11 mouse cellular contexts compared by ENCODE assay signal in the genomic region with DNA sequence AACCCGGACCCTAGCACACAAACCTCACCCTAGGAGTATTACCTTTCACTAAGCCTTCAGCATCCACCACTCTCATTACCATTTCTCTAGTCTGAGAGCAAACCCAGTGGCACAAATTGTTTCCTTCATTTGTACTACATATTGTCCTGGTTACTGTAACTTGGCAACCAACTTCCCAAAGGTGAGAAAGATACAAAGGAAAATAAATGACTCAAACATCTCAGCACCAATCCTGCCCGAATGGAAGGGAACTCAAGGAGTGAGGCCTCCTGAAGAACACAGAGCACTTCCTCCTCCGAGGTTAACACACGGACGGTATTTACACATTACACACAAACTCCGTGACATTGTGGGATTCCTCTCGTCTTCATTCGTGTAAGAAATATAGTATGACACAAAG. TPM values are rescaled to one million over a fixed set of nuclear protein-coding genes. Genes with fewer than 3 reads are reported as not detected.
DNase-seq lines count a peak whose midpoint lies in the region; ATAC-seq and TF ChIP-seq lines count a peak whose summit lies in the region.
"Had no signal": no experiment of that assay in that cellular context is flagged by ENCODE, and none has a peak within 500 bp of the region (broad histone marks: within the 10 kb centered on the region; RNA-seq: fewer than 3 reads in every experiment).

No protein-coding gene starts in this region.

- no peak for TF ChIP-seq POLR2A in cerebellum, adult 2 months (IDR thresholded peaks at IDR 0.05; ENCODE audit: borderline replicate concordance, insufficient read depth, low read length)

- peak; percentile 35 to 38 for DNase-seq in cerebellum, adult 2 months
- no peak for DNase-seq in cerebellum, adult 9-11 months
- DNase-seq in liver, embryonic 11.5 days (ENCODE audit: low spot score) = no peak
- DNase-seq in hindbrain, postnatal 0 days (ENCODE audit: low spot score) = no peak
- DNase-seq in left cerebral cortex, postnatal 36 days (ENCODE audit: low spot score in 2 of 2) = no peak
- DNase-seq: gastrocnemius, postnatal 14 days; lung, embryonic 14.5 days had no signal

- TF ChIP-seq CTCF in cerebellum, adult 2 months (IDR thresholded peaks at IDR 0.05; ENCODE audit: borderline replicate concordance, insufficient read depth, low read depth, low read length) = no peak
- no peak for TF ChIP-seq CTCF in hindbrain, postnatal 0 days (IDR thresholded peaks at IDR 0.05; ENCODE audit: low read depth)

- no peaks in the 10 kb centered on the region for H3K9me3 ChIP-seq in liver, embryonic 12.5 days (replicated peaks)
- no peaks in the 10 kb centered on the region for H3K9me3 ChIP-seq in liver, embryonic 11.5 days (ENCODE audit: control insufficient read depth, low read length)
- H3K9me3 ChIP-seq in hindbrain, postnatal 0 days (ENCODE audit: low read length) = no peaks in the 10 kb centered on the region
- H3K9me3 ChIP-seq in neural tube, embryonic 15.5 days (replicated peaks) = no peaks in the 10 kb centered on the region
- H3K9me3 ChIP-seq: kidney, embryonic 15.5 days had no signal

- intact Hi-C loops in left cerebral cortex, postnatal 36 days (cut with DNase I) = no loop called here

- H3K4me1 ChIP-seq in cerebellum, adult 2 months (ENCODE audit: control insufficient read depth, insufficient read depth, low read length) = peaks cover 18% of the 10 kb centered on the region; the same call in 1 of the 2 replicates
- peaks cover 76% of the 10 kb centered on the region for H3K4me1 ChIP-seq in liver, embryonic 12.5 days
- H3K4me1 ChIP-seq in liver, embryonic 11.5 days (replicated peaks; ENCODE audit: control insufficient read depth, insufficient read depth, low read length) = peaks cover 49% of the 10 kb centered on the region
- H3K4me1 ChIP-seq in hindbrain, postnatal 0 days (ENCODE audit: insufficient read depth, low read length) = peaks cover 42% of the 10 kb centered on the region
- H3K4me1 ChIP-seq in neural tube, embryonic 15.5 days = peaks cover 55% of the 10 kb centered on the region

- no peak overlapping the region for H3K9ac ChIP-seq in liver, embryonic 12.5 days
- H3K9ac ChIP-seq in liver, embryonic 11.5 days (ENCODE audit: low read depth, low read length) = no peak overlapping the region
- H3K9ac ChIP-seq in hindbrain, postnatal 0 days (replicated peaks; ENCODE audit: low read length) = no peak overlapping the region
- H3K9ac ChIP-seq in neural tube, embryonic 15.5 days (replicated peaks) = no peak overlapping the region
- H3K9ac ChIP-seq: kidney, embryonic 15.5 days; lung, embryonic 14.5 days had no signal

- peaks cover 5% of the 10 kb centered on the region for H3K36me3 ChIP-seq in liver, embryonic 12.5 days
- H3K36me3 ChIP-seq in liver, embryonic 11.5 days (ENCODE audit: control insufficient read depth, insufficient read depth, low read length) = no peaks in the 10 kb centered on the region
- H3K36me3 ChIP-seq in hindbrain, postnatal 0 days (ENCODE audit: insufficient read depth, low read length) = no peaks in the 10 kb centered on the region
- no peaks in the 10 kb centered on the region for H3K36me3 ChIP-seq in neural tube, embryonic 15.5 days
- H3K36me3 ChIP-seq: kidney, embryonic 15.5 days had no signal

- H3K27ac ChIP-seq in cerebellum, adult 2 months (ENCODE audit: insufficient read depth, low read length) = peak overlapping the region; percentile 84; the same call in 1 of the 2 replicates
- no peak overlapping the region for H3K27ac ChIP-seq in liver, embryonic 12.5 days
- H3K27ac ChIP-seq in liver, embryonic 11.5 days (ENCODE audit: low read depth, low read length) = no peak overlapping the region
- H3K27ac ChIP-seq in hindbrain, postnatal 0 days = no peak overlapping the region
- H3K27ac ChIP-seq in neural tube, embryonic 15.5 days (replicated peaks) = no peak overlapping the region
- H3K27ac ChIP-seq: kidney, embryonic 15.5 days had no signal

- no peaks in the 10 kb centered on the region for H3K27me3 ChIP-seq in cerebellum, adult 2 months (ENCODE audit: control insufficient read depth, insufficient read depth, low read length)
- H3K27me3 ChIP-seq in liver, embryonic 12.5 days (replicated peaks) = no peaks in the 10 kb centered on the region
- no peaks in the 10 kb centered on the region for H3K27me3 ChIP-seq in liver, embryonic 11.5 days (replicated peaks; ENCODE audit: control insufficient read depth, insufficient read depth, low read length)
- H3K27me3 ChIP-seq in hindbrain, postnatal 0 days (ENCODE audit: insufficient read depth, low read length) = no peaks in the 10 kb centered on the region
- H3K27me3 ChIP-seq in neural tube, embryonic 15.5 days (replicated peaks) = no peaks in the 10 kb centered on the region
- H3K27me3 ChIP-seq: kidney, embryonic 15.5 days had no signal

- H3K4me2 ChIP-seq in liver, embryonic 12.5 days = 0 out of 2 replicates have a peak overlapping the region, but pooled peaks have one; percentile 12
- H3K4me2 ChIP-seq in liver, embryonic 11.5 days = no peak overlapping the region
- H3K4me2 ChIP-seq in hindbrain, postnatal 0 days (ENCODE audit: low read depth, low read length) = peak overlapping the region; percentile 48
- H3K4me2 ChIP-seq in neural tube, embryonic 15.5 days = peak overlapping the region; percentile 44; the same call in 1 of the 2 replicates
- H3K4me2 ChIP-seq: kidney, embryonic 15.5 days had no signal

- WGBS in cerebellum, adult 2 months = 8% methylated on average over 8 of the region's 8 CpGs
- WGBS in liver, embryonic 12.5 days (ENCODE audit: insufficient replicate concordance) = 30% methylated on average over 8 of the region's 8 CpGs
- WGBS in liver, embryonic 11.5 days = 51% methylated on average over 8 of the region's 8 CpGs
- 21% methylated on average over 8 of the region's 8 CpGs for WGBS in hindbrain, postnatal 0 days
- 42% methylated on average over 8 of the region's 8 CpGs for WGBS in neural tube, embryonic 15.5 days

- peak overlapping the region; percentile 47 for H3K4me3 ChIP-seq in cerebellum, adult 2 months (replicated peaks; ENCODE audit: insufficient read depth, low read depth, low read length)
- H3K4me3 ChIP-seq in liver, embryonic 12.5 days = no peak overlapping the region
- H3K4me3 ChIP-seq in liver, embryonic 11.5 days (ENCODE audit: low read depth, low read length) = no peak overlapping the region
- 0 out of 2 replicates have a peak overlapping the region, but pooled peaks have one; percentile 7 for H3K4me3 ChIP-seq in hindbrain, postnatal 0 days (ENCODE audit: low read length)
- H3K4me3 ChIP-seq in neural tube, embryonic 15.5 days (replicated peaks) = no peak overlapping the region
- H3K4me3 ChIP-seq: kidney, embryonic 15.5 days had no signal

- no peak for ATAC-seq in liver, embryonic 12.5 days
- no peak for ATAC-seq in liver, embryonic 11.5 days (replicated peaks; ENCODE audit: low FRiP score)
- no peak for ATAC-seq in hindbrain, postnatal 0 days
- ATAC-seq in neural tube, embryonic 15.5 days (ENCODE audit: low FRiP score) = no peak
- no peak for ATAC-seq in erythroid progenitor cell, adult 5-6 weeks (replicated peaks; ENCODE audit: low FRiP score, poor library complexity, severe bottlenecking)

RNA-seq across cellular contexts. Expression of gene Arhgap21, which starts 7.4 kb away (rescaled TPM):
- 213 and 231 TPM in 2 replicates for polyA plus RNA-seq in cerebellum, adult 2 months (2012; rRNA removed)
- 10.9 and 12.4 TPM in 2 replicates for polyA plus RNA-seq in liver, embryonic 12.5 days (2016; fragmentation: Nextera tagmentation; extraction: Ambion mirVana)
- 14.2 and 15.3 TPM in 2 replicates for polyA plus RNA-seq in liver, embryonic 11.5 days (2014; fragmentation: Nextera tagmentation; extraction: Ambion mirVana)
- total RNA-seq in hindbrain, postnatal 0 days (2014; rRNA removed) = 65.8 and 76.4 TPM in 2 replicates
- polyA plus RNA-seq in hindbrain, postnatal 0 days (2015; fragmentation: Nextera tagmentation; extraction: Ambion mirVana) = 26.6 and 27.7 TPM in 2 replicates
- 25.7 and 27.6 TPM in 2 replicates for polyA plus RNA-seq in neural tube, embryonic 15.5 days (2015; fragmentation: Nextera tagmentation; extraction: Ambion mirVana)
- total RNA-seq in erythroid progenitor cell, adult 5-6 weeks (2015; ENCODE audit: low replicate concordance) = 103 and 130 TPM in 2 replicates
- 115 and 125 TPM in 2 replicates for total RNA-seq in erythroid progenitor cell, adult 5-6 weeks (2017; ENCODE audit: low replicate concordance)
- total RNA-seq in left cerebral cortex, postnatal 36 days (2021) = 100 to 1,000 TPM; 210 to 310 TPM

Comparison
In these comparisons a context has a peak if more than half of its experiments do, and no peak if none do; other contexts are left out.
1. DNase-seq: peak in cerebellum, adult 2 months (2 of 2); none in cerebellum, adult 9-11 months (single experiment), liver, embryonic 11.5 days (single experiment), hindbrain, postnatal 0 days (single experiment) and left cerebral cortex, postnatal 36 days (0 of 2).
2. H3K4me3 ChIP-seq: peak in cerebellum, adult 2 months (single experiment) and hindbrain, postnatal 0 days (single experiment); none in liver, embryonic 12.5 days (single experiment), liver, embryonic 11.5 days (single experiment) and neural tube, embryonic 15.5 days (single experiment).